Mouse (Mus musculus) heart, postnatal 0 days (tissue): ENCODE data around the gene Usp47. TPM values are rescaled to one million over a fixed set of nuclear protein-coding genes. Genes with fewer than 3 reads are reported as not detected.

ENCODE experiments used
- ATAC-seq: fragments of 200-750 bp; cut with Nextera tagmentation; 2 replicates; pipeline ENCODE4 v1.8.0; 2017; ENCODE audit warnings: low read depth, moderate number of reproducible peaks, moderate library complexity; ENCODE audit not compliant: insufficient read depth
- DNase-seq: peaks from one replicate; pipeline ENCODE4 v3.0.0-alpha.2; 2016; ENCODE audit warnings: low spot score
- H3K27ac ChIP-seq: fragments of 300-500 bp; sonication (generic); 2 replicates; pipeline ENCODE4 v1.5.1; 2014; ENCODE audit warnings: low read depth, mild to moderate bottlenecking
- H3K27me3 ChIP-seq: fragments of 300-500 bp; sonication (generic); 2 replicates; pipeline ENCODE4 v1.6.1; 2014; ENCODE audit warnings: low read length, mixed read lengths; ENCODE audit not compliant: control insufficient read depth, insufficient read depth
- H3K36me3 ChIP-seq: fragments of 300-500 bp; sonication (generic); replicated peaks from 2 replicates; pipeline ENCODE4 v1.6.1; 2014; ENCODE audit warnings: low read length, mixed read lengths; ENCODE audit not compliant: control insufficient read depth, insufficient read depth
- H3K4me1 ChIP-seq: fragments of 300-500 bp; sonication (generic); 2 replicates; pipeline ENCODE4 v1.6.1; 2014; ENCODE audit warnings: antibody characterized with exemption; ENCODE audit not compliant: control insufficient read depth, insufficient read depth
- H3K4me2 ChIP-seq: fragments of 300-500 bp; sonication (generic); 2 replicates; pipeline ENCODE4 v1.6.1; 2014; ENCODE audit warnings: low read depth, mild to moderate bottlenecking, low read length, moderate library complexity
- H3K4me3 ChIP-seq: fragments of 300-500 bp; sonication (generic); 2 replicates; pipeline ENCODE4 v1.5.1; 2014; ENCODE audit warnings: low read depth, low read length
- H3K9ac ChIP-seq: fragments of 300-500 bp; sonication (generic); replicated peaks from 2 replicates; pipeline ENCODE4 v1.6.1; 2014; ENCODE audit warnings: low read depth, low read length, mixed read lengths
- H3K9me3 ChIP-seq: fragments of 300-500 bp; sonication (generic); replicated peaks from 2 replicates; pipeline ENCODE4 v1.6.1; 2016; ENCODE audit warnings: low read length; ENCODE audit not compliant: control insufficient read depth
- CTCF ChIP-seq: IDR thresholded peaks from 2 replicates; pipeline ENCODE4 v1.5.1; 2016; ENCODE audit warnings: antibody characterized with exemption, control low read depth, low read depth
- EP300 ChIP-seq: IDR thresholded peaks from 2 replicates; pipeline ENCODE4 v1.6.1; 2016; ENCODE audit warnings: antibody characterized with exemption, low read depth
- WGBS: fragments of 180-500 bp; shearing (Covaris S2); extraction: QIAGEN DNeasy Blood & Tissue Kit; methylation state at CpG from one replicate; pipeline ENCODE4 v1.1.7; 2014; 5-methylcytosine and 5-hydroxymethylcytosine counted together
- polyA plus RNA-seq: library from polyadenylated mRNA; unstranded; fragments of >200 nt; fragmentation: Nextera tagmentation; extraction: Ambion mirVana; gene quantifications from 2 replicates; pipeline ENCODE4 v1.2.1, GENCODE M21; 2015
- total RNA-seq: library from RNA; depleted of rRNA; stranded (reverse); fragments of >200 nt; gene quantifications from 2 replicates; pipeline ENCODE4 v1.2.3, GENCODE M21; 2014; ENCODE audit warnings: low replicate concordance

Usp47 gene
- total and polyA plus RNA-seq, 2 experiments from 2014 or later = 39.6 to 44.0 TPM

DNA sequence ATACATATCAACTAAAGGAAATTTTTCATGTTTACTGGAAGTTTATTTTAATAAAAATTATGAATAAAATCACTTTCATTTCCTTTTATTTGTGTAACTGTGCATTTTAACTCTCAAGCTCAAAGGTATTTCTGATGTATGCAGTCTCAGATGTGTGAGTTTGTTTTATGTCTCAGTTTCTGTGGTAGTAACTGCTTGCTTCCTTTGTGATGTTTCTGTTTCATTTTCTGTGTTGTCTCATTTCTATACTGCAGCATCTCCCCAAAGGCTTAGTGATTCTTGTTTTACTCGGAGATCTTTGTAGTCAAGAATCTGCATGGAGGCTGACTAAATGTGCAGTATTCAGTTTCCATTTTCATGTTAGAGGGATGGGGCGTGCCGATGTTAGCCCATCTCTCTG lies 30.4 kb downstream of the Usp47 start:
- no peak for DNase-seq
- Histone ChIP-seq H3K27me3 (no peaks in the 10 kb centered on the region), H3K9me3 (no peaks in the 10 kb centered on the region), H3K4me1 (no peaks in the 10 kb centered on the region), H3K4me3 (no peak overlapping the region), H3K27ac (no peak overlapping the region), H3K9ac (no peak overlapping the region), H3K4me2 (no peak overlapping the region), H3K36me3 (peaks cover 32% of the 10 kb centered on the region)
- no peak for ATAC-seq
- 90% methylated on average over 3 of the region's 3 CpGs for WGBS
- no peak for TF ChIP-seq CTCF
- no peak for TF ChIP-seq EP300

DNA sequence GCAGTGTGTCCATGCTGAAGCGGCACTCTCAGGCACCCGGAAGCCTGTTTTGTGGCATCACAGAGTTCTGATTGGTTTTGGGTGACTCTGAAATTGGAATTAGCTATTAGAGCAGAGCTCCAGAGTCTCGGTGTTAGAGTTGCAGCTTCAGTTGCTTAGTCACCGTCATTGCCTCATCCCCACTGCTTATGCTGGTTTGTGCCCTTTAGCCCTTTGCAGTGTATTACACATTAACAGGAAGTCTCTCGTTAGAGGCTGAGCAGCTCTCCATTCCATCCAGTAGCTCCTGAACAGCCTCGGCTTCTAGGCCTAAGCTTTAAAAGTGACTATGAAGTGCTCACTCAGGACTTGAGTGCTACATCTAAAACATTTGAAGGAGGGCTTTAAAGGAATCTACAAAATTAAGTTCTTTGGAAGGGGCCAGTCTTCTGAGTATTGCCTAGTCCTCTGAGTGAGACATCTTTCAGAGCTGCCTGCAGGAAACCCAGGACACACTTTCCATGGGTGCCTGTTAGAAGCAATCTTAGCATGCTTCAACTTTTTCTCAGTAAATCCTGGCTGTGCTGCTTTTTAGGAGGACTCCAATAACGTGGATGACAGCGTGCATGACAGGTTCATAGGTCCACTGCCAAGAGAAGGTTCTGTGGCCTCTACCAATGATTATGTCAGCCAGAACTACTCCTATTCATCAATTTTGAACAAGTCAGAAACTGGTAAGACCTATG lies 32.8 kb downstream of the Usp47 start:
- no peak overlapping the region for H3K9ac ChIP-seq
- 71% methylated on average over 8 of the region's 8 CpGs for WGBS
- no peak overlapping the region for H3K27ac ChIP-seq
- peaks cover 36% of the 10 kb centered on the region for H3K36me3 ChIP-seq
- no peak overlapping the region for H3K4me3 ChIP-seq
- no peaks in the 10 kb centered on the region for H3K27me3 ChIP-seq
- TF ChIP-seq EP300 (no peak), CTCF (no peak)
- DNase-seq (no peak), ATAC-seq (no peak)
- H3K4me1 ChIP-seq = no peaks in the 10 kb centered on the region
- H3K9me3 ChIP-seq = no peaks in the 10 kb centered on the region
- no peak overlapping the region for H3K4me2 ChIP-seq

DNA sequence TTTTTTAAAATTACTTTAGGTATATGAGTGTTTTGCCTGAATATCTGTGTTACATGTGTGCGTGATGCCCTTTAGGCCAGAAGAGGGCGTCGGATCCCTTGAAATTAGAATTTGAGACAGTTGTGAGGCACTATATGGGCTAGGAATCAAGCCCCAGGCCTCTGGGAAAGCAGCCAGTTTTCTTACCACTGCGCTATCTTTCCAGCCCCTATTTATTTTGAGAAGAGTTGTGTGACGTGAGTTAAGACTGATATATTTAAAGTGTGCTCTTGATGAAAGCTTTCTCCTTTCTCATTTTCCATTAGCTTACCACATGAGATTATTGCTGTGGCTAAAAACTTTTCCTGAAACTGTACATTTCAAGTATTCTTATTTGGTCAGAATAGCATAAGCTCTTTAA lies 51.6 kb downstream of the Usp47 start:
- H3K4me2 ChIP-seq = no peak overlapping the region
- no peaks in the 10 kb centered on the region for H3K9me3 ChIP-seq
- 61% methylated on average over 5 of the region's 5 CpGs for WGBS
- H3K27me3 ChIP-seq = no peaks in the 10 kb centered on the region
- H3K27ac ChIP-seq = no peak overlapping the region
- ATAC-seq = no peak
- DNase-seq = no peak
- peaks cover 48% of the 10 kb centered on the region for H3K36me3 ChIP-seq
- H3K4me3 ChIP-seq = no peak overlapping the region
- TF ChIP-seq EP300 (no peak), CTCF (peak; percentile 3; the same call in 1 of the 2 replicates)
- H3K9ac ChIP-seq = no peak overlapping the region
- no peaks in the 10 kb centered on the region for H3K4me1 ChIP-seq

DNA sequence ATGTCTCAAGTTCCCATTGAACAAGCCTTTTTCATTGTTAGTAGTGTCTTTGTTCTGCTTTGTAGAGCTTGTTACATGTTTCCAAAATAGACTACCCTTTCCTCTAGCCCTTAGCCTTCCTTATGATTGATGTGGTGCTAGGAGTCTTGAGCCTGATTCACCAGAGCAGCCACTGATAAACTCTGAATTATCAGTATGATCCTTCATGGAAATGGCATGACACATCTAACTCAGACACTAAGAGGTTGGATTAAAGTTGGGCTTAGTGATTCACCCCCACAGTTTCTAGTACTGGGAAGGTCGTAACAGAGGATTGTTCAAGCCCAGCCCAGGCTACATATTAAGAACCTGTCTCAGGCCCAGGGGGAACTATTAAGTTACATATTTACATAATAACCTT lies 59.3 kb downstream of the Usp47 start:
- no peak for TF ChIP-seq EP300
- no peak for TF ChIP-seq CTCF
- Histone ChIP-seq H3K4me1 (no peaks in the 10 kb centered on the region), H3K4me2 (no peak overlapping the region), H3K27ac (no peak overlapping the region), H3K36me3 (peaks cover 61% of the 10 kb centered on the region), H3K9me3 (no peaks in the 10 kb centered on the region), H3K9ac (no peak overlapping the region), H3K4me3 (no peak overlapping the region), H3K27me3 (no peaks in the 10 kb centered on the region)
- no peak for ATAC-seq
- WGBS = 78% methylated on average over 1 of the region's 1 CpGs
- no peak for DNase-seq

DNA sequence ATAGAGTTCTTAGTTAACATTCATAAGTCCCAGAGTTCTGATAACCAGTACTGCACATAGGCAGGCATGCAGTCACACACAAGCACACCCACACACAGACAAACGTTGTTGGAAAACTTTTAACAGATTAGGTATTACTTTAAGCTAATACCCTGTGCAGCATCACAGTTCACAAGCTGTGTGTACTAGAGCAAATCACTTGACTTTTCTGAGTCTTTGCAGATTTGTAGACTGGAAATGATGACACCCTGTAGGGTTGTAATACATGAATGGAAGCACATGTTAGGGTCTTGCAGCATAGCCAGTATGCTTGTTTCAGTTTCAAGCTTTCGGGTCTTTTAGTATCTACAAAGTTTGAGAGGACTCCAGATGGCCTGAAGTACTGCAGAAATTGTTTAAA lies 60.9 kb downstream of the Usp47 start:
- Histone ChIP-seq H3K4me3 (no peak overlapping the region), H3K27me3 (no peaks in the 10 kb centered on the region), H3K9ac (no peak overlapping the region), H3K4me2 (no peak overlapping the region), H3K4me1 (no peaks in the 10 kb centered on the region), H3K27ac (no peak overlapping the region), H3K9me3 (no peaks in the 10 kb centered on the region), H3K36me3 (peaks cover 63% of the 10 kb centered on the region)
- DNase-seq = no peak
- WGBS = 64% methylated on average over 2 of the region's 2 CpGs
- TF ChIP-seq CTCF (no peak), EP300 (no peak)
- ATAC-seq = no peak

DNA sequence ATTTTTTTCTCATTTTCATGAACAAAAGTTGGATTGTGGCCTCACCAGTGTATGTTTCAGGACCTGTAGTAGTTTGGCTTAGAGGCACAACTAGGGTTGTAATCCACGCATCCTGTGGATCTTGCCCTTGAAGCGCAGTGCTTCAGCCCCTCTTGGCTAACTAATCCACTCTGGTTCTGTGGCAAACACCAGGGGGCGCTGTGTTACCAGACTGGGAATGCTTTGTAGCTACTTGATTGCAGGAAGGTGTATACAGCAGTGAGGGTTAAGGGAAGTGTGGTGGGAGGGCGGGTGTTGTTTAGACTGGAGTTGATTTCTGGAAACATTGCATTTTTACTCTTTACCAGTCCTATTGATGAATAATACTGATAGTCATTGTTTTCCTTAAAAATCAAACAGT lies 61.8 kb downstream of the Usp47 start:
- WGBS = 22% methylated on average over 4 of the region's 4 CpGs
- DNase-seq (peak; percentile 62), ATAC-seq (peak; percentile 64)
- Histone ChIP-seq H3K4me2 (no peak overlapping the region), H3K9me3 (no peaks in the 10 kb centered on the region), H3K4me3 (no peak overlapping the region), H3K27ac (no peak overlapping the region), H3K4me1 (no peaks in the 10 kb centered on the region), H3K9ac (no peak overlapping the region), H3K36me3 (peaks cover 69% of the 10 kb centered on the region), H3K27me3 (no peaks in the 10 kb centered on the region)
- no peak for TF ChIP-seq EP300
- TF ChIP-seq CTCF = peak; percentile 98
